Mouse (Mus musculus) testis, adult 2 months (tissue): ENCODE data around the gene Nup93.

Experiments
- CTCF ChIP-seq: fragments of 200-500 bp; IDR thresholded peaks from 2 replicates; pipeline ENCODE4 v1.5.1; 2012; ENCODE audit warnings: low read depth, mild to moderate bottlenecking, inconsistent platforms, low read length, moderate library complexity; ENCODE audit not compliant: control insufficient read depth, insufficient read depth, insufficient replicate concordance
- POLR2A ChIP-seq: fragments of 200-500 bp; IDR thresholded peaks from 2 replicates; pipeline ENCODE4 v1.6.1; 2012; ENCODE audit warnings: low read depth, mild to moderate bottlenecking, inconsistent platforms, low read length, moderate library complexity; ENCODE audit not compliant: control insufficient read depth

- no peak for TF ChIP-seq CTCF
- no peak for TF ChIP-seq POLR2A
Measured at GRCm38 (mm10) chr8:94365410-94365981, 151.1 kb downstream of the Nup93 start.
